Mouse (Mus musculus): Measurements from ENCODE around the gene Nipa1.

Nipa1 gene

DNA sequence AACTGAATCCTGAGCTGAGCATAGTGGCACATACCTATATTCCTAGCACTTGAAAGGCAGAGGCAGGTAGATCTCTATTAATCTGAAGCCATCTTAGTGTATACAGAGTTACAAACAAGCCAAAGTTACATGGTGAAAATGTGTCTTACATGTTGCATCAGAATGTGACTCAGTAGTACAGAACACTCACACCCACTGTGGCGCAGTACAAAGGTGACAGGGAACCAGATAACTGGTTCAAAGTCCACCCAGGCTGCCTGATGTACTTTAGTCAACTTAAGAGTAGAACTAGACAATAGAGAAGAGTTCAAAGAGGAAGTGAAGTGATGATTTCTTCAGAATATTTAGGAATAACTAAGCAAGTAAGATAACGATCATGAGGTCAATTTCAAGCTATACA, 84.7 kb downstream of the Nipa1 start:
- DNase-seq (ENCODE audit: low spot score): no peak

DNA sequence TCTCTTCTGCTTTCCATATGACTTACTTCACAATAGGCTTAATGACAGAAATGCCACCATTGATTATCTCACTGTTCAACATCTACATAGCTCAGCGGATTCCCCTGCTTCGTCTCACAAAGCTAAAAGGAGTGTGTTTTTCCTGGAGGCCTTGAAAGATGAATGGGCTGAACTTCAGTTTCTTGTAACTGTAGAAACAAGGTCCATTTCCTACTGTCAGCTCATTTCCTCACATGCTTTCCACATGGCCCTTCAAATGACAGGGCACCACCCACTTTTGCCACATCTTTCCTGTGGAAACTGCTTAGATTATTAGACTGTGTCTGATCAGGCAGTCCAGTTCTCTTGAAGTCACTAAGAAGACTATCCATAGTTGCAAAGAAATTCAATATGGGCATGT, 91.1 kb downstream of the Nipa1 start:
- no peak for DNase-seq (ENCODE audit: low spot score)
